Comparison of ENCODE assay signal across 8 mouse cellular contexts in the genomic region with DNA sequence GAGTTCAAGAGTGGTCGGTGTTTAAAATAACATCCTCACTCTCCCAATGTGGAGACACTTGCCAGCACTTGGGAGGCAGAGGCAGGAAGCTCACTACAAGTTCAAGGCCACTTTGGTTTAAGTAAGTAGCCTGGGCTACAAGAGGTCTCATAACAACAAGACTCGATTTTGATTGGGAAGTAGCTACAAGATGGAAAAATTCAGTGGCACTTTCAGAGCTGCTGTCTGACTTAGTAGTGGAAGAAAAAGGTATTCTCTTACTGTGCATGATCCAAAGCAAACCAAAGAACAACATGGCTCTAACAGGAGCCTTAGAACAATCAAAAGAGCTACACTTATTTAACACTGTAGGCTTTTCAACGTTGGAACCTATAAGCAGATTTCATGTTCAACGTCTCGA. TPM values are rescaled to one million over a fixed set of nuclear protein-coding genes. Genes with fewer than 3 reads are reported as not detected.
A peak's percentile ranks its signal among the peaks of the same experiment; 100 is the strongest.
DNase-seq lines count a peak whose midpoint lies in the region; ATAC-seq and TF ChIP-seq lines count a peak whose summit lies in the region.

No protein-coding gene starts in this region.

- DNase-seq in gastrocnemius, adult 2 months = no peak
- no peak for DNase-seq in gastrocnemius, postnatal 14 days
- DNase-seq in 3T3-L1 (ENCODE audit: low read depth, low spot score) = peak; percentile 57
- DNase-seq in forebrain, embryonic 10.5 days (ENCODE audit: extremely low spot score, low spot score) = no peak
- DNase-seq in ovary, adult 18-20 months (ENCODE audit: low spot score) = no peak
- no peak for DNase-seq in embryo, embryonic 9.5 days (ENCODE audit: extremely low spot score)
- DNase-seq in natural killer cell, adult 2 months (ENCODE audit: low spot score in 2 of 2) = no peak

- peak overlapping the region; percentile 99 for H3K9ac ChIP-seq in liver, embryonic 12.5 days

- peaks cover 10% of the 10 kb centered on the region for H3K36me3 ChIP-seq in forebrain, embryonic 10.5 days (replicated peaks)
- H3K36me3 ChIP-seq in liver, embryonic 12.5 days = peaks cover 5% of the 10 kb centered on the region; the same call in 1 of the 2 replicates

- no peak for ATAC-seq in liver, embryonic 12.5 days

- peak overlapping the region; percentile 93 for H3K4me2 ChIP-seq in liver, embryonic 12.5 days

- peak overlapping the region; percentile 99 for H3K27ac ChIP-seq in gastrocnemius, adult 2 months
- peak overlapping the region; percentile 98 for H3K27ac ChIP-seq in forebrain, embryonic 10.5 days
- peak overlapping the region; percentile 99 for H3K27ac ChIP-seq in liver, embryonic 12.5 days

- peaks cover 24% of the 10 kb centered on the region for H3K4me1 ChIP-seq in forebrain, embryonic 10.5 days
- H3K4me1 ChIP-seq in liver, embryonic 12.5 days = peaks cover 6% of the 10 kb centered on the region; the same call in 1 of the 2 replicates

- intact Hi-C loops in gastrocnemius, adult 2 months (cut with DNase I) = loop anchor here (5.0 to 10.0 kb wide), 3 partner anchors 41 to 569 kb away; a partner anchor contains a TSS
- intact Hi-C loops in gastrocnemius, postnatal 14 days (cut with DNase I; ENCODE audit: low total_unique reads) = loop anchor here (10.0 kb wide), 2 partner anchors 71 to 249 kb away; no protein-coding TSS in a partner anchor

- peak overlapping the region; percentile 96 for H3K4me3 ChIP-seq in gastrocnemius, adult 2 months
- H3K4me3 ChIP-seq in forebrain, embryonic 10.5 days = peak overlapping the region; percentile 99
- peak overlapping the region; percentile 99 for H3K4me3 ChIP-seq in liver, embryonic 12.5 days

- no peak for TF ChIP-seq CTCF in gastrocnemius, adult 2 months (IDR thresholded peaks at IDR 0.05)

- WGBS in forebrain, embryonic 10.5 days = 58% methylated on average over 5 of the region's 5 CpGs
- 28% methylated on average over 5 of the region's 5 CpGs for WGBS in liver, embryonic 12.5 days (ENCODE audit: insufficient replicate concordance)

- no peaks in the 10 kb centered on the region for H3K27me3 ChIP-seq in forebrain, embryonic 10.5 days (ENCODE audit: poor library complexity, severe bottlenecking)
- no peaks in the 10 kb centered on the region for H3K27me3 ChIP-seq in liver, embryonic 12.5 days (replicated peaks)

- no peaks in the 10 kb centered on the region for H3K9me3 ChIP-seq in forebrain, embryonic 10.5 days
- H3K9me3 ChIP-seq in liver, embryonic 12.5 days (replicated peaks) = no peaks in the 10 kb centered on the region

RNA-seq across cellular contexts. Expression of a gene that starts 0.8 kb away (rescaled TPM):
- 10 to 100 TPM; 22.6 to 22.9 TPM for total RNA-seq in gastrocnemius, adult 2 months (2021)
- 10 to 100 TPM; 19.9 to 20.4 TPM for total RNA-seq in gastrocnemius, postnatal 14 days (2021)
- polyA plus RNA-seq in forebrain, embryonic 10.5 days (2016; fragmentation: Nextera tagmentation; extraction: Ambion mirVana) = 6.3 and 6.6 TPM in 2 replicates
- 13.1 and 13.6 TPM in 2 replicates for polyA plus RNA-seq in liver, embryonic 12.5 days (2016; fragmentation: Nextera tagmentation; extraction: Ambion mirVana)
